In the genomic region with DNA sequence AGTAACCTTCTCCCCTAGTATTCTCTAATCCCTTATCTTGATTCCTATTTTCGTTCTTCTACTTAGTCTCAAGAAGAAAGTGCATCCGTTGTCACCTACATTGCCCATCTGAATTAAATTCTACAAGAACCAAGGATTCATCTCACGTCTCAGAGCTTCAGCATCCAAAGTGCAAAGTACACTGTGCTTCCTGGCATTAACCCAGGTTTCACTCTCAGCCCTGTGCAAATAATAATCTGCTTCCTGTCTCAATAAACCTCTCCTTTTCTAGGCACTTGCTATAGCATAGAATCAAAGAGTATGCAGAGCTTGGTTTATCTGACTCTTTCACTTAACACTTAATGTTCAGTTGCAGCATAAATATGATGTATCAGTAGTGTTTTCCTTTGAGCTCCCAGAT, we compare ENCODE assay signal across 24 mouse cellular contexts. TPM values are rescaled to one million over a fixed set of nuclear protein-coding genes. Genes with fewer than 3 reads are reported as not detected.
A peak's percentile ranks its signal among the peaks of the same experiment; 100 is the strongest.
DNase-seq lines count a peak whose midpoint lies in the region; ATAC-seq and TF ChIP-seq lines count a peak whose summit lies in the region.
"Had no signal": no experiment of that assay in that cellular context is flagged by ENCODE, and none has a peak within 500 bp of the region (broad histone marks: within the 10 kb centered on the region; RNA-seq: fewer than 3 reads in every experiment).

No protein-coding gene starts in this region.

- peak; percentile 77 for DNase-seq in kidney, adult 2 months
- peak; percentile 31 to 60 for DNase-seq in kidney, adult 8-10 months
- DNase-seq in kidney, postnatal 36 days = peak; percentile 62 to 72
- no peak for DNase-seq in thymus, postnatal 25 days
- DNase-seq: adrenal gland, postnatal 10 days; cerebellum, adult 9-10 months; cerebellum, postnatal 36 days; gastrocnemius, postnatal 25 days; heart, adult 11 months; heart, postnatal 4 days; liver, embryonic 13.5 days; lung, adult 2 months; midbrain, embryonic 14.5 days had no signal

- peaks cover 3% of the 10 kb centered on the region for H3K4me1 ChIP-seq in kidney, adult 2 months (ENCODE audit: control insufficient read depth, insufficient read depth, low read length)
- no peaks in the 10 kb centered on the region for H3K4me1 ChIP-seq in kidney, embryonic 14.5 days (ENCODE audit: control insufficient read depth, insufficient read depth, low read length)
- peaks cover 4% of the 10 kb centered on the region for H3K4me1 ChIP-seq in intestine, embryonic 15.5 days (replicated peaks)
- H3K4me1 ChIP-seq: hindbrain, embryonic 13.5 days; limb, embryonic 13.5 days had no signal

- H3K4me3 ChIP-seq in kidney, adult 2 months (ENCODE audit: insufficient read depth, low read depth, low read length) = no peak overlapping the region
- H3K4me3 ChIP-seq in kidney, embryonic 14.5 days (ENCODE audit: low read length) = no peak overlapping the region
- no peak overlapping the region for H3K4me3 ChIP-seq in intestine, embryonic 15.5 days (replicated peaks)
- H3K4me3 ChIP-seq: heart, embryonic 10.5 days; heart, embryonic 15.5 days; hindbrain, embryonic 13.5 days; limb, embryonic 13.5 days; liver, embryonic 13.5 days had no signal

- no peak for TF ChIP-seq POLR2A in kidney, adult 2 months (IDR thresholded peaks at IDR 0.05; ENCODE audit: low read depth, low read length)

- no peak overlapping the region for H3K9ac ChIP-seq in kidney, embryonic 14.5 days (ENCODE audit: low read depth, low read length)
- H3K9ac ChIP-seq in intestine, embryonic 15.5 days = no peak overlapping the region
- H3K9ac ChIP-seq: heart, embryonic 15.5 days; hindbrain, embryonic 13.5 days; limb, embryonic 13.5 days; liver, embryonic 13.5 days had no signal

- no peak for TF ChIP-seq CTCF in kidney, adult 2 months (conservative IDR thresholded peaks at IDR 0.05; ENCODE audit: insufficient read depth, insufficient read length, low read depth, low read length)

- no peak overlapping the region for H3K4me2 ChIP-seq in kidney, embryonic 14.5 days (replicated peaks; ENCODE audit: low read depth, low read length)
- no peak overlapping the region for H3K4me2 ChIP-seq in intestine, embryonic 15.5 days (replicated peaks)
- H3K4me2 ChIP-seq: heart, embryonic 15.5 days; hindbrain, embryonic 13.5 days; limb, embryonic 13.5 days; liver, embryonic 13.5 days had no signal

- no peak for ATAC-seq in kidney, embryonic 14.5 days (ENCODE audit: low FRiP score, low TSS enrichment)
- ATAC-seq in intestine, embryonic 15.5 days = peak; percentile 83
- no peak for ATAC-seq in megakaryocyte-erythroid progenitor cell, adult 5-6 weeks (replicated peaks; ENCODE audit: low FRiP score, low TSS enrichment, poor library complexity, severe bottlenecking)
- no peak for ATAC-seq in frontal cortex, adult (ENCODE audit: low TSS enrichment)
- ATAC-seq: forebrain, embryonic 14.5 days; Patski had no signal

- no peak overlapping the region for H3K27ac ChIP-seq in kidney, adult 2 months (ENCODE audit: insufficient read depth, low read depth, low read length)
- no peak overlapping the region for H3K27ac ChIP-seq in kidney, embryonic 14.5 days (ENCODE audit: low read depth, low read length)
- H3K27ac ChIP-seq in intestine, embryonic 15.5 days = no peak overlapping the region
- H3K27ac ChIP-seq: heart, embryonic 10.5 days; heart, embryonic 15.5 days; hindbrain, embryonic 13.5 days; limb, embryonic 13.5 days; liver, embryonic 13.5 days; macrophage had no signal

- 41% methylated on average over 3 of the region's 3 CpGs for WGBS in kidney, adult 2 months
- 86% methylated on average over 3 of the region's 3 CpGs for WGBS in kidney, embryonic 14.5 days
- 68% methylated on average over 3 of the region's 3 CpGs for WGBS in intestine, embryonic 15.5 days

- H3K27me3 ChIP-seq in kidney, adult 2 months (replicated peaks; ENCODE audit: control insufficient read depth, insufficient read depth, low read length) = no peaks in the 10 kb centered on the region
- no peaks in the 10 kb centered on the region for H3K27me3 ChIP-seq in kidney, embryonic 14.5 days (ENCODE audit: control insufficient read depth, insufficient read depth, low read length)
- no peaks in the 10 kb centered on the region for H3K27me3 ChIP-seq in intestine, embryonic 15.5 days (replicated peaks)
- H3K27me3 ChIP-seq: heart, embryonic 15.5 days; hindbrain, embryonic 13.5 days; limb, embryonic 13.5 days; liver, embryonic 13.5 days; Patski had no signal

- no peaks in the 10 kb centered on the region for H3K9me3 ChIP-seq in kidney, embryonic 14.5 days (ENCODE audit: control insufficient read depth, low read length)
- no peaks in the 10 kb centered on the region for H3K9me3 ChIP-seq in intestine, embryonic 15.5 days
- H3K9me3 ChIP-seq: heart, embryonic 10.5 days; heart, embryonic 15.5 days; hindbrain, embryonic 13.5 days; limb, embryonic 13.5 days; liver, embryonic 13.5 days had no signal

- no peaks in the 10 kb centered on the region for H3K36me3 ChIP-seq in kidney, adult 2 months (ENCODE audit: control insufficient read depth, insufficient read depth, low read length)
- H3K36me3 ChIP-seq in kidney, embryonic 14.5 days (ENCODE audit: control insufficient read depth, insufficient read depth, low read length) = peaks cover 4% of the 10 kb centered on the region; the same call in 1 of the 2 replicates
- H3K36me3 ChIP-seq in intestine, embryonic 15.5 days = no peaks in the 10 kb centered on the region

RNA-seq across cellular contexts. Expression of gene Nckap1, which starts 19.7 kb away (rescaled TPM):
- polyA plus RNA-seq in kidney, adult 2 months (2012; rRNA removed) = 39.7 and 45.9 TPM in 2 replicates
- polyA plus RNA-seq in kidney, embryonic 14.5 days (2014; fragmentation: Nextera tagmentation; extraction: Ambion mirVana) = 48.4 and 71.4 TPM in 2 replicates
- 64.7 and 69.4 TPM in 2 replicates for polyA plus RNA-seq in intestine, embryonic 15.5 days (2015; fragmentation: Nextera tagmentation; extraction: Ambion mirVana)
- total RNA-seq in megakaryocyte-erythroid progenitor cell, adult 5-6 weeks (2014; fragmentation: Nextera tagmentation) = 24.3 and 32.1 TPM in 2 replicates
- total RNA-seq in megakaryocyte-erythroid progenitor cell, adult 5-6 weeks (2017) = 27.3 and 27.8 TPM in 2 replicates

RNA-seq across cellular contexts. Expression of gene Dusp19, which starts 55.4 kb away (rescaled TPM):
- 6.0 and 7.8 TPM in 2 replicates for polyA plus RNA-seq in kidney, adult 2 months (2012; rRNA removed)
- polyA plus RNA-seq in kidney, embryonic 14.5 days (2014; fragmentation: Nextera tagmentation; extraction: Ambion mirVana) = 17.1 and 20.5 TPM in 2 replicates
- polyA plus RNA-seq in intestine, embryonic 15.5 days (2015; fragmentation: Nextera tagmentation; extraction: Ambion mirVana) = 16.4 and 16.5 TPM in 2 replicates
- 11.7 and 13.8 TPM in 2 replicates for total RNA-seq in megakaryocyte-erythroid progenitor cell, adult 5-6 weeks (2014; fragmentation: Nextera tagmentation)
- 9.7 and 13.8 TPM in 2 replicates for total RNA-seq in megakaryocyte-erythroid progenitor cell, adult 5-6 weeks (2017)

RNA-seq across cellular contexts. Expression of gene Nup35, which starts 55.6 kb away (rescaled TPM):
- polyA plus RNA-seq in kidney, adult 2 months (2012; rRNA removed) = 20.5 and 22.0 TPM in 2 replicates
- 52.9 and 61.7 TPM in 2 replicates for polyA plus RNA-seq in kidney, embryonic 14.5 days (2014; fragmentation: Nextera tagmentation; extraction: Ambion mirVana)
- polyA plus RNA-seq in intestine, embryonic 15.5 days (2015; fragmentation: Nextera tagmentation; extraction: Ambion mirVana) = 37.5 and 38.8 TPM in 2 replicates
- total RNA-seq in megakaryocyte-erythroid progenitor cell, adult 5-6 weeks (2014; fragmentation: Nextera tagmentation) = 53.9 and 60.7 TPM in 2 replicates
- total RNA-seq in megakaryocyte-erythroid progenitor cell, adult 5-6 weeks (2017) = 73.8 and 76.3 TPM in 2 replicates
